Mouse (Mus musculus) central nervous system, embryonic 14 days (tissue): ENCODE data around the gene Casd1. TPM values are rescaled to one million over a fixed set of nuclear protein-coding genes. Genes with fewer than 3 reads are reported as not detected.

Source experiments
- polyA plus RNA-seq: library from polyadenylated mRNA; depleted of rRNA; stranded (reverse); fragments of >200 nt; gene quantifications from 2 replicates; pipeline ENCODE4 v1.2.3, GENCODE M21; 2012; rRNA removed

Casd1 gene
- polyA plus RNA-seq: 40.4 and 41.3 TPM in 2 replicates

DNA sequence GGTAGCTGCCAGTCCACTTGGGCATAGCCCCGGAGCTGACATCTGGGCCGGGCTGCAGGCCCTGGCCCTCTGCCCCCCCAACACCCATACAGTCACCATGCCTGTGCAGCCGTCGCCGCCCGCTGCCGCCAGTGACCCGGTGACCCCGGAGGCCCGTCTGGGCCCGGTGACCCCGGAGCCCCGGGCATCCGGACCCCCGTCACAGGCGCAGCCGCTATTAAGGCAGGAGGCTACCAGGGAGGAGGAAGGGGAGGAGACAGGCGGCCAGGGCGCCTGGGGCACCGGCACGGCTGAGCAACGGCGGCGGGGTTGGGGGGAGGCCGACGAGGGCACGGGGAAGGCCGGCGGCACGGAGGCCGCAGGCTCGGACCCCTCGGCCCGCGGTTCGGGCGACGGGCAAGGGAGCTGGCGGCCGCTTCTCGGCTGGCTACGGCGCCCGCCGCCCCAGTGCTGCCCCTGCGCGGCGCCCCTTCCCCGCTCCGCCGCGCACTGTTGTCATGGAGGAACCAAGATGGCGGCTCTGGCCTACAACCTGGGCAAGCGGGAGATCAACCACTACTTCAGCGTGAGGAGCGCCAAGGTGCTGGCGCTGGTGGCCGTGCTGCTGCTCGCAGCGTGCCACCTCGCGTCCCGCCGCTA is at the start of gene Casd1:
Gene Casd1, plus strand, starts transcription at position 182 of the 639 bp plus-strand sequence.

Other genes with a start within 250 kb of the Casd1 start
- 166 and 391 TPM in 2 replicates for gene Col1a2, start 96.0 kb upstream of the Casd1 start, polyA plus RNA-seq
- gene Sgce, start 146.4 kb downstream of the Casd1 start, polyA plus RNA-seq: 41.3 and 46.2 TPM in 2 replicates
- 71.8 and 97.9 TPM in 2 replicates for gene Peg10, start 146.5 kb downstream of the Casd1 start, polyA plus RNA-seq